Mouse (Mus musculus) thymus, postnatal 10 days (tissue): ENCODE results near the gene Xylt2.
A peak's percentile ranks its signal among the peaks of the same experiment; 100 is the strongest.
"Not testable (repeated sequence)": the region's sequence is repeated elsewhere in the genome, so short reads cannot be mapped to it uniquely, and the experiment has no call there.

ENCODE experiments used
- DNase-seq, 2 experiments: peaks; one replicate each; pipeline ENCODE4 v3.0.0; 2021; ENCODE audit warnings: low spot score in 2 of 2

Gene Xylt2

GRCm38 (mm10) chr11:94677607-94678145 is 361 bp upstream of the Xylt2 start:
- DNase-seq = no peak

- DNase-seq = no peak
Measured at GRCm38 (mm10) chr11:94676308-94676707, 1.0 kb downstream of the Xylt2 start.

DNA sequence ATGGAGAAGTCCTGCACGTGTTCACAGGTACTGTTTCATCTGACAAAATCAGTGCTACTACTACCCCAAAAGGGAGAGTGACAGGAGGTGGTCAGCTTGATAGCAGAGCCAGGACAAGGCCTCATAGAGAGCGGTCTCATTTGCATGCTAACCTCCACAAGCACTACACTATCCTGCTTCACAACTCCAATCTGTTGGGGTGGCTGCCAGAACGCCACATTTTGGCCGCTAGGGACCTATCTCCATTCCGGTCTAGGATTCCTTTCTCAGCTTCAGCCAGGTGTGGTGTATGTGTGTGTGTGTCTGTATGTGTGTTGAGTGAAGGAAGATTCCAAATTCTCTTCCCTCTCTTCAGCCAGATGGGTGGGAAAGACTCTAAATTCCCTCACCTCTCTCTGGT is 1.9 kb downstream of the Xylt2 start:
- no peak for DNase-seq

DNA sequence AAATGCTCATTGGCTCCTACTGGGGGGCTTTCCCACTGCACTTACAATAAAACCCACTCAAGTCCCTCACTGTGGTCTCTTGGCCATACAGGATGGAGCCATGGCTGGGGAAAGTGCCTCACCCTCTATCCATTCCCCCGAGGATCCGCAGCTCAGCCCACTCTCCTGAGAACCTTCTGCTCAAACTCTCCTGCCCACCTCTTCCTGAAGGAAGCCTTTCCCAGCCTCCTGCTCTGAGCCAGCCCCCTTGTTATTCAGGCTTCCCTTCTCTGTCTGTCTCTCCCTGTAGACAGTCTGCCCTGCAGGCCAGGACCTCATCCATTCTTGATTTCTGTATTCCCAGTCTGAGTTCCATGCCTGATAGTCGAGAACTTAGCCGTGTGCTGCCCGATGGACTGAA is 2.3 kb downstream of the Xylt2 start:
- DNase-seq = no peak

DNA sequence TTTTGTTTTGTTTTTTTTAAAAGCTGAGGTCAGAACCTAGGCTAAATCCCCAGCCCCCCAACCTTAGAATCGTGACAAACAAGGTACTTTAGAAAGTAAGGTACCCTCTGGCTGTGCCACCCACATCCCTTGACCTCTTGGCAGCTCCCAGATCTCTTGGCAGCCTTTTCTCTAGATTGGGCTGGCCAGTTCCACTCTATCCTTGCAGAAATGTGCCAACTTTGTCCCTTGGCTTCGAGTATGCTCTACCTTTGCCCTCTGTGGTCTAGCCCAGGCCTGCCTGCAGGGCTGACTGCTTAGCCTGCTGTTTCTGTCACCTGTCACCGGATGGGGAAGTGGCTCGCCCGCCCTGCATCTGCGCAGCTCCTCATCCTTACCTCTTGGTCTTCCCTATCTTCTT is 12.0 kb downstream of the Xylt2 start:
- no peak for DNase-seq

- DNase-seq = no peak
Measured at GRCm38 (mm10) chr11:94661344-94661743, 16.0 kb downstream of the Xylt2 start.

- peak; percentile 73 to 77 for DNase-seq
Measured at GRCm38 (mm10) chr11:94653663-94654436, 23.5 kb downstream of the Xylt2 start, which contains the start of the genes Mrpl27 and Eme1. Gene Mrpl27 (plus strand): TSS chr11:94653767. Gene Eme1 (minus strand): TSS chr11:94653964.

- no peak for DNase-seq
Measured at GRCm38 (mm10) chr11:94652973-94653372, 24.3 kb downstream of the Xylt2 start.

DNA sequence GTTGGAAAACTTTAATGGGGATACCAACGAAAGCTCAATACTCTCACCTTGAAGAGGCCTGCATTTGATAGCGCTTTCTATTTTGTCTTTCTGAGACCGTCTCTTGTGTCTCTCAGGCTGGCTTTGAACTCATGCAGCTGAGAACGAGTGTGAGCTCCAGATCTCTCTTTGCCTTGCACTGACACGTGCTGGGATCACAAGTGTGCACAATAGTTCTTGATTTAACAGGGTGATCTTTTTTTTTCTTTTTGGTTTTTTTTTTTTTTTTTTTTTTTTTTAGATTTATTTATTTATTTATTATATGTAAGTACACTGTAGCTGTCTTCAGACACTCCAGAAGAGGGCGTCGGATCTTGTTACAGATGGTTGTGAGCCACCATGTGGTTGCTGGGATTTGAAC is 26.1 kb downstream of the Xylt2 start:
- not testable (repeated sequence) for DNase-seq

- DNase-seq = no peak
Measured at GRCm38 (mm10) chr11:94646457-94646856, 30.9 kb downstream of the Xylt2 start.

- DNase-seq = no peak
Measured at GRCm38 (mm10) chr11:94644461-94645219, 32.7 kb downstream of the Xylt2 start.

DNA sequence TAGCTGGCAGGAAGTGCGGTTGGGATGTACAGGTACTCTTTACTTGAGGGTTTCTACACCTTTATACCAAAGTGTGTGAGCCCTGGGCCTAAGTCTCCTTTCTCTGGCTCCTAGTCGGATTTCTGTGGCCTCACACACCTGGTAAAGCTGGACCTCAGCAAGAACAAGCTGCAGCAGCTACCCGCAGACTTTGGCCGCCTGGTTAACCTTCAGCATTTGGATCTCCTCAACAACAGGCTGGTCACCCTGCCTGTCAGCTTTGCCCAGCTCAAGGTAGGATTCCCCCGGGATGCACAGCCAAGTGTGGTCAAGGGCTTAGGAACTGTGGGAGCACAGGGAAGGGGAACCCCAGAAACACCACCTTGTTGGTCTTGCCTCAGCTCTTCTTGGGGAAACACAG is 42.9 kb downstream of the Xylt2 start:
- no peak for DNase-seq

GRCm38 (mm10) chr11:94632988-94633387 is 44.3 kb downstream of the Xylt2 start:
- no peak for DNase-seq

DNA sequence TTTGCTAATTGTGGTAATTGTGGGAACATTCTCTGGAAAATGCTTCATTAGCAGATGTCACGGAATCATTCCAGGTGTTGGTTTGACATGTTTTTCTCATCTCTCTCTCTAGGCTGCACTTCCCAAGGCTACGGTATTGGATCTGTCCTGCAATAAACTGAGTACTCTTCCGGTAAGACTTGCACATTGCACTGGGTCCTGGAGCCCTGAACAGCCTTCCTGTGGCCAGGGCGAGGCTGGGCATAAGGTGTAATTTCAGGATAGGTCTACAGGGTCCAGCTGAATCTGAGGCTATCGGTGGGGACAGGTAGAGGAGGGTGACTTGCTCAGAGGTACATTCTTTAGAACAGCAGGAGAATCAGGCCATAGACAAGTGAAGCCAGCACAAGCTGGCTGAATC is 45.3 kb downstream of the Xylt2 start:
- no peak for DNase-seq

GRCm38 (mm10) chr11:94630199-94631011 is 46.9 kb downstream of the Xylt2 start:
- DNase-seq = peak in 1 of 2 experiments; percentile 8

DNA sequence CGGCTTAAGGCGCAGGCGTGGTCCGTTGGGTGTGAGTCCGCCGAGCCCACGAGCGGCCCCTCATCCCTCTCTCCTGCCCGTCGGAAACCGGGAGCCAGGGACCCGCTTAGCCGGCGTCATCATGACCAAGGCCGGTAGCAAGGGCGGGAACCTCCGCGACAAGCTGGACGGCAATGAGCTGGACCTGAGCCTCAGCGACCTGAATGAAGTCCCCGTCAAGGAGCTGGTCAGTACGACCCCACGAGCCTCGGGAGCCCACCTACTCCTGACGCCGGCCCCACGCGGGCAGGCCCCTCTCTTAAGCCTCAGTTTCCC is 47.5 kb downstream of the Xylt2 start:
- DNase-seq = no peak

DNA sequence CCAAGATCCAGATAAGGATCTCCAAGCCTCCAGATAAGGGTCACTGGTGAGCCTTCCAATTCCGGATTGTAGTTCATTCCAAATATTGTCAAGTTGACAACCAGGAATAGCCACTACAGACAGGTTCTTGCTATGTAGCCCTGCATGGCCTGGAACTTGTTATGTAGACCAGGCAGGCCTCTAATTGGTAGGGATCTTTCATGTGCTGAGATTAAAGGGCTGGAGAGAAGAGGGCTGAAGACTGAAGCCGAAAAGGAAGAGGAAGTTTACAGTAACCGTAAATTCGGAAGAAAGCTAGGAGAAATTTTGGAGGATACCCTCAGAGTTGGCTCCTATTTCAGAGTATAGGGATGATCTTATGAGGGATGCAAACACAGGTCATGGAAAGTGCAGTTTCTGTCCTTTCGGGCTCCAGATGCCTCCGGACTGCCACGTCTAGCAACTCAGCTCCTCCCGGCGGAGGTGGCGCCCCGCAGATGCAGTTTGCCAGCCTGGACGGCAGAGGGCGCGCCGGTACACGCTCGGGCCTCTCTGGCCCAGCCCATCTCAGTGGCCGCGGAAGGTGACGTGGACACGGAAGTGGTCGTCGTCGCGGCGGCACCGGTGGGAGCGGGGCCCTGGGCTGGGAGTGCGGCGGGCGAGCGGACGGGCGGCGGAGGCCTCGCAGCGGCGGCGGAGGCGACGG is 48.0 kb downstream of the Xylt2 start, which contains the start of gene Lrrc59:
TSS of gene Lrrc59 (plus strand) at position 569 of the 685 bp plus-strand sequence.
- DNase-seq = peak; percentile 91 to 98

GRCm38 (mm10) chr11:94622162-94622561 is 55.2 kb downstream of the Xylt2 start:
- no peak for DNase-seq

DNA sequence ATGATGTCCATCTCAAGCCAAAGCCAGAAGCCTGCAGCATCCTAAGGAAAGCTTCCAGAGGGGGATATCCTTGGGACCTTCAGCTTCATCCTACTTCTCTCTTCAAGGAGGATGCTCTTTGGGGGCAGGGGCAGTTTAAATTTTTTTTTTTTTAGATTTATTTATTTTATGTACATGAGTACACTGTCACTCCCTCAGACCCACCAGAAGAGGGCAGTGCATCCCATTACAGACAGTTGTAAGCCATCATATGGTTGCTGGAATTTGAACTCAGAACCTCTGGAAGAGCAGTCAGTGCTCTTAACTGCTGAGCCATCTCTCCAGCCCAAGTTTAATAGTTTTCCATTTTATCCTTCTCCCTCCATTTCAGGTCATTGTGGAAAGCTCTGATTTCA is 55.9 kb downstream of the Xylt2 start:
- no peak for DNase-seq

GRCm38 (mm10) chr11:94620766-94621457 is 56.4 kb downstream of the Xylt2 start:
- DNase-seq = no peak

GRCm38 (mm10) chr11:94617646-94618045 is 59.7 kb downstream of the Xylt2 start:
- no peak for DNase-seq
